Mouse (Mus musculus) kidney, embryonic 16.5 days (tissue): Measurements from ENCODE around the gene Rcn3. TPM values are rescaled to one million over a fixed set of nuclear protein-coding genes. Genes with fewer than 3 reads are reported as not detected.
"Not testable (repeated sequence)": the region's sequence is repeated elsewhere in the genome, so short reads cannot be mapped to it uniquely, and the experiment has no call there.

Source experiments
- ATAC-seq: fragments of 200-750 bp; cut with Nextera tagmentation; 2 replicates; pipeline ENCODE4 v1.8.0; 2017; ENCODE audit warnings: moderate TSS enrichment; ENCODE audit not compliant: low FRiP score, low TSS enrichment
- H3K27ac ChIP-seq: fragments of 300-500 bp; sonication (generic); 2 replicates; pipeline ENCODE4 v1.5.1; 2014; ENCODE audit warnings: low read length
- H3K27me3 ChIP-seq: fragments of 300-500 bp; sonication (generic); 2 replicates; pipeline ENCODE4 v1.6.1; 2014; ENCODE audit warnings: low read length, control low read depth, mixed read lengths; ENCODE audit not compliant: insufficient read depth
- H3K36me3 ChIP-seq: fragments of 300-500 bp; sonication (generic); 2 replicates; pipeline ENCODE4 v1.6.1; 2014; ENCODE audit warnings: low read length, control low read depth, mixed read lengths; ENCODE audit not compliant: insufficient read depth
- H3K4me1 ChIP-seq: fragments of 300-500 bp; sonication (generic); 2 replicates; pipeline ENCODE4 v1.6.1; 2014; ENCODE audit warnings: low read length, control low read depth, mixed read lengths; ENCODE audit not compliant: insufficient read depth
- H3K4me2 ChIP-seq: fragments of 300-500 bp; sonication (generic); replicated peaks from 2 replicates; pipeline ENCODE4 v1.6.1; 2014; ENCODE audit warnings: low read depth, low read length
- H3K4me3 ChIP-seq: fragments of 300-500 bp; sonication (generic); 2 replicates; pipeline ENCODE4 v1.5.1; 2014; ENCODE audit warnings: mild to moderate bottlenecking, low read length
- H3K9ac ChIP-seq: fragments of 300-500 bp; sonication (generic); replicated peaks from 2 replicates; pipeline ENCODE4 v1.6.1; 2014; ENCODE audit warnings: low read length
- H3K9me3 ChIP-seq: fragments of 300-500 bp; sonication (generic); 2 replicates; pipeline ENCODE4 v1.6.1; 2016; ENCODE audit warnings: low read length, control low read depth
- WGBS: fragments of 180-500 bp; shearing (Covaris S2); extraction: QIAGEN DNeasy Blood & Tissue Kit; methylation state at CpG from one replicate; pipeline ENCODE4 v1.1.7; 2014; 5-methylcytosine and 5-hydroxymethylcytosine counted together
- polyA plus RNA-seq: library from polyadenylated mRNA; unstranded; fragments of >200 nt; fragmentation: Nextera tagmentation; extraction: Ambion mirVana; gene quantifications from 2 replicates; pipeline ENCODE4 v1.2.1, GENCODE M21; 2015

Gene Rcn3
- polyA plus RNA-seq, 1 experiment from 2014 or later = 369 TPM

DNA sequence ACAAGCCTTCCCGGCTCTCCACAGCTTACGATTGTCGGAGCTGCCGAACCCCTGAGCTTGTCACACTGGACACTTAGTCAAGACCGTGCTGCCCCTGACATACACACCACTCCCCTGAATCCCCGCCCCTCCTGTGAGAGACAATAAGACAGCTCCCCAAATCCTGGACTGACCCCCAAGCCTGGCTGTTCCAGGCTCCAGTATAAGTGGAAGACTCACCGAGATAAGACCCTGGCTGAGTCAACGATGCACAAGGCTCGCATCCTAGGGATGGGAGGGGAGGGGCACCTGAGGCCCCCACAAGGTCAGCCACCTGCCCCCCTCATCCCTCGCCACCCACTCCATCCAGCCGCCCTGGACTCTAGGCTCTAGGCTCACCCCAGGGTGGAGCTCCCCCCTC lies 39.8 kb upstream of the Rcn3 start:
- Histone ChIP-seq H3K4me3 (no peak overlapping the region), H3K27ac (no peak overlapping the region), H3K9ac (no peak overlapping the region), H3K4me1 (peaks cover 21% of the 10 kb centered on the region), H3K27me3 (no peaks in the 10 kb centered on the region), H3K36me3 (peaks cover 8% of the 10 kb centered on the region), H3K9me3 (no peaks in the 10 kb centered on the region), H3K4me2 (no peak overlapping the region)
- ATAC-seq = no peak
- WGBS = 83% methylated on average over 9 of the region's 11 CpGs

DNA sequence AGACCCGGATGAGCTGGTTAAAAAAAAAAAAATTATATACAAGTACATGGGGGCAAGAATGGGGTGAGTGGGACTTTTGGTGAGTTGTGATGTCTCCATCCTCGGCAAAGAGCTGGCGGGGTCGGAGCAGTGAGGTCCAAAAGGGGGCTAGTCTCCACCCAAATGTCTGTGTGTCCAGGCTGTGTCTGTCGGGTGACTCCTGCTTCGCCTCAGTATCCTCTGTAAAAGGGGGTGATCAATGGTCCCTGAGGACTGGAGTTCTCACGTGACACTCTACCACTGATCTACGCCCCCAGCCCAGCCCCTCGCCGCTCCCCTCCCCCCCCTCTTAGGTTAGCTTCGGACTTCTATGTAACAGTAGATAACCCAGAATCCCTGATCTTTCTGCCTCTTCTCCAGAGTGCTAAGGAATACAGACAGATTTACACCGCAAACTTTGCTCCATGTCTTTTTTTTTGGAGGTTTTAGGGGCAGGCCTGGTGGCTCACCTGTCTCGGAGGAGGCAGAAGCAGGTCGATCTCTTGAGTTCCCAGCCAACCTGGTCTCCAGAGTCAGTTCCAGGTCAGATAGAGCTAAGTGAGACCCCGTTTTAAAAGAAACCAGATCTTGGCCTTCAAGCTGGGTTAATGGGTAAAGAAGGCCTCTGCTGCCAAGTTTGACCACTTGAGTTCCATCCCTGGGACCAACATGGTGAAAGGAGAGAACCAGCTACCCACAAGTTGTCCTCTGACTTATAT lies 37.9 kb upstream of the Rcn3 start:
- H3K4me1 ChIP-seq = peaks cover 36% of the 10 kb centered on the region
- WGBS = 53% methylated on average over 15 of the region's 15 CpGs
- no peaks in the 10 kb centered on the region for H3K9me3 ChIP-seq
- no peaks in the 10 kb centered on the region for H3K27me3 ChIP-seq
- peak overlapping the region; percentile 84 for H3K4me2 ChIP-seq
- H3K9ac ChIP-seq = peak overlapping the region; percentile 78
- H3K36me3 ChIP-seq = peaks cover 26% of the 10 kb centered on the region
- peak overlapping the region; percentile 94 for H3K27ac ChIP-seq
- ATAC-seq = no peak
- H3K4me3 ChIP-seq = peak overlapping the region; percentile 88

DNA sequence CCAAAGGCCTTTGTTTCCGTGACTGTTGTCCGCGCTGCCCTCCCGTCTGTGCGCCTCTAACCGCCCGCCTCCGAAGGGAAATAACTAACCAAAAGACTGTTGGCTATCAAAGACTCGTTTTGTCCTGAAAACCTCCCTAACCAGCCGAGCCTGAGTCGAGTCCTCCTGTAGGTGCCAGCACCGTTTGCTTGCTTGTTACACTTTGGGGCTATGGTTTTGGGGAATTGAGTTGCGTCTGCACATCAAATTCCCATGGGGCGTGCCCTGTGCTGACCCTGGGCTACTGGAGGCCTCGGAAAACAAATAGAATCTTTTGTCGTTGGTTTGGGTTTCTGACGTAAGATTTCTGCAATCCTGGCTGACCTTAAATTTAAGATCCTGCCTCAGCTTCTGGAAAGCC lies 37.3 kb upstream of the Rcn3 start:
- H3K4me1 ChIP-seq = peaks cover 41% of the 10 kb centered on the region
- H3K36me3 ChIP-seq = peaks cover 31% of the 10 kb centered on the region
- H3K27me3 ChIP-seq = no peaks in the 10 kb centered on the region
- H3K4me2 ChIP-seq = peak overlapping the region; percentile 84
- under 1% methylated on average over 17 of the region's 17 CpGs for WGBS
- ATAC-seq = no peak
- no peaks in the 10 kb centered on the region for H3K9me3 ChIP-seq
- peak overlapping the region; percentile 94 for H3K27ac ChIP-seq
- H3K4me3 ChIP-seq = peak overlapping the region; percentile 88
- H3K9ac ChIP-seq = peak overlapping the region; percentile 78

DNA sequence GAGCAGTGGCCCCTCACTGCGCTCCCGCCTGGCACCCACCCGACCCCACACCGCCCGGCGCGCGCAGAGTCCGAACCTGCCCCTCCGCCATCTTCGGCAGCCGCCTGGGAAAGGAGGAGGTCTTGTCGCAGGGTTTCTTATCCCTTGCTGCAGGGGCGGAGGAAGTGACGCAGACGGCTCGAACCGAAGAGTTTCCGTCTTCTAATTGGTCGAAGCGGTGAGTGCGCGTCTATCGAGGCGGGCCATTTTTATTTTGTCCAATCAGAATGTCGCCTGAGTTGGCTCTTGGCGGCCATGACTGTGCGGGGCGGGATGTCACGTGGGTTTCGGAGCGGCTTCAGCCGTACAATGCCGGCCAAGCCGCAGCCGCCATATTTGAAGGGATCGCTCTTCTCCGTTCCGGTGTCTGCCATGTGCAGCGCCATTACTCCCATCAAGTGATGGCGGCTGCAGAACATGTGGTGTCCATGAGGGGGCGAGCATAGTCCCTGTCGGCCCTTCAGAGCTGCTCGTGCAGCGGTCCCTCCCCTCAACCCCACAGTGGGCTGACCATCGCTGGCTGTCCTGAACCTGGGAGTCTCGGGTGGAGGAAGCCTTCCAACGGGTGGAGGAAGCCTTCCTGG lies 36.7 kb upstream of the Rcn3 start, which contains the start of gene Rpl13a:
Rpl13a (minus strand) TSS at position 138 of the 623 bp plus-strand sequence.
- H3K9ac ChIP-seq = peak within 1 kb of the TSS; percentile 94
- H3K4me2 ChIP-seq = peak within 1 kb of the TSS; percentile 92
- peak within 1 kb of the TSS; percentile 95 for H3K27ac ChIP-seq
- peaks cover 41% of the 10 kb centered on the region for H3K4me1 ChIP-seq
- no peaks in the 10 kb centered on the region for H3K9me3 ChIP-seq
- ATAC-seq = peak; percentile 95
- peak within 1 kb of the TSS; percentile 88 for H3K4me3 ChIP-seq
- no peaks in the 10 kb centered on the region for H3K27me3 ChIP-seq
- H3K36me3 ChIP-seq = peaks cover 31% of the 10 kb centered on the region
- WGBS = under 1% methylated on average over 48 of the region's 48 CpGs

DNA sequence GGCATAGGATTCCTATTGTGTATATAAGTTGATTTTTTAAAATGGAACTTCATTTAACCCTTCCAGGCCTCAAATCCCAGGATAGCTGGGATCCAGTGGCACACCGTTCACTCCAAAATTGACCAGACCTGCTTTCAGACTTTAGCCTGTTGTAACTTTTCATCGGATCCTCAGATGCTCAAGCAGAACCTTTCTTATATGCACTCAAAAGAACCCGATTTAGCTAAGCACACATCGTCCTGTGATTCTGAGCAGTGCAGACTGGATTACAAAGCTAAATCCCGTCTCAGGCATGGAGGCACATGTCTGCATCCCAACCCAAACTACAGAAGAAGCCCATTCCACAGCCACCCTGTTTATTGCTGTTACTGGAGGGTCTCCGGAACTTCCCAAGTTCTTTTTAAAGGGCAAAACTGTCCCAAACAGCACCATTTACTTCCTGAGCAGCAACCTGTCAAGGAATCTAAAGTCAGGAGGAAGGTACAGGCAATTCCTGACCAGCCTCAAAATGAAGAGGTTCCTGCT lies 35.7 kb upstream of the Rcn3 start:
- Histone ChIP-seq H3K27me3 (no peaks in the 10 kb centered on the region), H3K36me3 (peaks cover 36% of the 10 kb centered on the region), H3K4me1 (peaks cover 46% of the 10 kb centered on the region), H3K4me3 (peak overlapping the region; percentile 88), H3K9me3 (no peaks in the 10 kb centered on the region), H3K27ac (peak overlapping the region; percentile 95), H3K4me2 (peak overlapping the region; percentile 92), H3K9ac (peak overlapping the region; percentile 94)
- ATAC-seq = no peak
- WGBS = 0% methylated on average over 6 of the region's 6 CpGs

DNA sequence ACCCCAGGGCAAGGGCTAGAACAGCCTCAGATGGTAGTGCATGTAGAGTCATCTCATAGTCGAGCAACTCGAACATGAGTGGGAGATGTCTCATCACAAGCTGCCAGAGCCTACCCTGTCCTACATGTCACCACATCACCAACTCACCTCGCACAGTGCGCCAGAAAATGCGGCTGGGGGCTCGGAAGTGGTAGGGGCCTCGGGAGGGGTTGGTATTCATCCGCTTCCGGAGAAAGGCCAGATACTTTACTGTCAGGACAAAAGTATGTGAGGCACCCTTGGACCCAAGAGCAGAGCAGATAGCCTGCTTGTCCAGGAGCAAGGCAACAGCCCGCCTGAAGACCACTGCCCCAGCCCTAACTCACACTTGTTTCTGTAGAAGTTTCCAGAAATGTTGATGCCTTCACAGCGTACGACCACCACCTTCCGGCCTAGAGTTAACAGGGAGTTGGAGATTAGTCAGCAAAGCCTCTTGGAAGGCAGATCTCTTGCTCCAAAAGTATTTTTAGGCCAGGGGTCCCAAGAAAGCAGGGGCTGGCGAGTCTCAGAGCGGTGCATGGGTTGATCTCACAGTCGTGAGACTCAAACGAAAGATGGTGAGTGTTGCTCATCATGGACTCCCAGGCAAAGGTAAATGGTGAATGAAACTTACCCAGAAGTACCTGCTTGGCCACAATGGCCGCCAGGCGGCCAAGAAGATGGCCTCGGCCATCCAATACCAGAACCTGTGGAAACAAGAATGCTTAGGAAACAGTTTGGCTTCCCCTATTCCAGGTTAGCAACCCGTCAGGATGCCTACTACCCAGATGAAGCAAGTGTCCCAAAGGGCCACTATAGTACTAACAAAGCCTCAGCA lies 35.1 kb upstream of the Rcn3 start:
- Histone ChIP-seq H3K27ac (peak overlapping the region; percentile 95), H3K9ac (peak overlapping the region; percentile 94), H3K4me3 (peak overlapping the region; percentile 88), H3K4me1 (peaks cover 53% of the 10 kb centered on the region), H3K9me3 (no peaks in the 10 kb centered on the region), H3K4me2 (peak overlapping the region; percentile 92), H3K27me3 (no peaks in the 10 kb centered on the region), H3K36me3 (peaks cover 43% of the 10 kb centered on the region)
- no peak for ATAC-seq
- WGBS = 35% methylated on average over 21 of the region's 21 CpGs

DNA sequence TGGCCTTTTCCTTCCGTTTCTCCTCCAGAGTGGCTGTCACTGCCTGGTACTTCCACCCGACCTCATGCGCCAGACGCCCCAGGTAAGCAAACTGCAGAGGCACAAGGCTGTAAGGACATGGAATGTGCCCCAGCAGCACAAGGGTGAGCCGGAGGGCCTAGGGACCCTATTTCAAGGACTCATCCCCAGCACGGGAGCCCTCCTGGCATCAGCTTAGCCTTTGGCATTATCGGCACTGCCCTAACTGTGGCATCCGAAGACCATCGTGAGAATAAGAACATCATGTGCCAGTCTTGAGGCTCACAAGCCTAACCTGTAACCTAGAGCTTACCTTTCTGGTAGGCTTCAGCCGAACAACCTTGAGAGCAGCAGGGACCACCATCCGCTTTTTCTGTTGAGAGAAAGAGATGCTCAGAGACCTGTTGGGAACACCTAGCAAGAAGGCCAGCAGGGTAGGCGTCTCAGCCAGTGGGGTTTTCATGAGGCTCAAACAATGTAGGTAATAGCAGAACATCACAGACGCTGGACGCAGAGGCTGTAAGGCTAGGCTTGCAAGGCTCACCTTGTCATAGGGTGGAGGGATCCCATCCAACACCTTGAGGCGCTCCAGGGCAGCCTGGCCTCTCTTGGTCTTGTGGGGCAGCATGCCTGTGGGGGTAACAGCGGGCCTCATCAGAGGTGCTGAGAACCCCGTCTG lies 34.3 kb upstream of the Rcn3 start:
- Histone ChIP-seq H3K36me3 (peaks cover 51% of the 10 kb centered on the region), H3K4me1 (peaks cover 53% of the 10 kb centered on the region), H3K4me3 (peak overlapping the region; percentile 88), H3K9me3 (no peaks in the 10 kb centered on the region), H3K9ac (peak overlapping the region; percentile 94), H3K4me2 (peak overlapping the region; percentile 92), H3K27me3 (no peaks in the 10 kb centered on the region), H3K27ac (peak overlapping the region; percentile 95)
- WGBS = 73% methylated on average over 17 of the region's 17 CpGs
- ATAC-seq = no peak

DNA sequence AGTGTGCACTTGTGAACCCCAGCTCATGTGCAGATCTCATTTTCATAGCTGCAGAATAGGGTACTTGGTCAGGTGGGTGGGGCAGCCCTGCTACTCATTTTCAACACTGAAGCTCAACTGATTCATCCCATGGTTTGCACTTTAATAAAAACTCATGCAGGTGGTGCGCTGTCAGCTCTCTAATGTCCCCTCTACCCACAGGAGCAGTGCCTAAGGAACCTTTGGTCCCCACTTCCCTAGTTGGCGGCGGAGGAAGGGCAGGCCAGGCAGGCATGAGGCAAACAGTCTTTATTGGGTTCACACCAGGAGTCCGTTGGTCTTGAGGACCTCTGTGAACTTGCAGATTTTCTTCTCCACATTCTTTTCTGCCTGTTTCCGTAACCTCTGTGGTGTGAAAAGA lies 33.6 kb upstream of the Rcn3 start:
- Histone ChIP-seq H3K36me3 (peaks cover 57% of the 10 kb centered on the region), H3K27ac (peak overlapping the region; percentile 95), H3K4me2 (peak overlapping the region; percentile 92), H3K9ac (peak overlapping the region; percentile 94; the same call in 1 of the 2 replicates), H3K4me3 (peak overlapping the region; percentile 6; the same call in 1 of the 2 replicates), H3K4me1 (peaks cover 53% of the 10 kb centered on the region)
- not testable (repeated sequence) for H3K27me3 ChIP-seq, H3K9me3 ChIP-seq, ATAC-seq
- WGBS = 68% methylated on average over 5 of the region's 5 CpGs

DNA sequence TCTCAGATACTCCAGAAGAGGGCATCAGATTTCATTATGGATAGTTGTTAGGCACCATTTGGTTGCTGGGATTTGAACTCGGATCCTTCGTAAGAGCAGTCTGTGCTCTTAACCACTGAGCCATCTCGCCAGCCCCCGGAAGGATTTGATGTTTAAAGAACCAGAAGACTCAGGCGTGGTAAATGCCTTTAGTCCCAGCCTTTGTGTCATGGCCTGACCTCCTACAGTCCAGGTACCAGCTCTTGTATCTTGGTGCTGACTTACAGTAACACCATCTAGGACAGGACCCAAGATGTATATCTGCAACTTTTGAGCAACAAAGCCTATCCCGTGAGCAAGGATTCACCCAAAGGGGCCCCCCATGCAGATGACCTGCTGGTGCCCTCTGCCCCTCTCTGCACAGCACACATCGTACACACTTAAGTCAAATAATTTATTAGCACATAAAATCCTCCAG lies 33.2 kb upstream of the Rcn3 start:
- Histone ChIP-seq H3K9me3 (no peaks in the 10 kb centered on the region), H3K27me3 (no peaks in the 10 kb centered on the region), H3K4me3 (peak overlapping the region; percentile 6; the same call in 1 of the 2 replicates), H3K4me1 (peaks cover 53% of the 10 kb centered on the region), H3K9ac (no peak overlapping the region), H3K27ac (peak overlapping the region; percentile 95), H3K36me3 (peaks cover 61% of the 10 kb centered on the region), H3K4me2 (peak overlapping the region; percentile 92)
- WGBS = 18% methylated on average over 7 of the region's 7 CpGs
- no peak for ATAC-seq
